Mouse (Mus musculus) thymus, adult 18-20 months (tissue): Measurements from ENCODE around the gene Guca2b.
"Not testable (repeated sequence)": the region's sequence is repeated elsewhere in the genome, so short reads cannot be mapped to it uniquely, and the experiment has no call there.

Experiments
- DNase-seq, 2 experiments: peaks; one replicate each; pipeline ENCODE4 v3.0.0; 2022; ENCODE audit warnings: mixed read lengths in 2 of 2

The Guca2b gene

DNA sequence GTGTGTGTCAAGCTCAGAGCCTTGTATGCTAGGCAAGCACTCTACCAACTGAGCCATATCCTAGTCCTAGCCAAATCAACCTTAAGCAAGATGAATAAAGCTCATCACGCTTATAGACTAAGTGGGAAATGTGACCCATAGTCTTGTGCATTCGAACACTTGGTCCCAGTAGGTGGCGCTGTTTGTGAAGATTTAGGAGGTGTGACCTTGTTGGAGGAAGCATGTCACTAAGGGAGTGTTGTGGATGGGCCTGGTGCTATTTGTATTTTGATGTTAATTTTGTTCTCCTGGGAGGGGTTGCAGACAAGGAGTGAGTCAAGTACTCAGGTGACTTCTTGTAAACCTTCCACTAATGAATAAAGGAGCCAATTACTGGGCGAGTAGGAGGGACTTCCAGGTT lies 16.1 kb downstream of the Guca2b start:
- DNase-seq, result no peak

- no peak for DNase-seq
Observed at GRCm38 (mm10) chr4:119638656-119639055, 20.1 kb downstream of the Guca2b start.

DNA sequence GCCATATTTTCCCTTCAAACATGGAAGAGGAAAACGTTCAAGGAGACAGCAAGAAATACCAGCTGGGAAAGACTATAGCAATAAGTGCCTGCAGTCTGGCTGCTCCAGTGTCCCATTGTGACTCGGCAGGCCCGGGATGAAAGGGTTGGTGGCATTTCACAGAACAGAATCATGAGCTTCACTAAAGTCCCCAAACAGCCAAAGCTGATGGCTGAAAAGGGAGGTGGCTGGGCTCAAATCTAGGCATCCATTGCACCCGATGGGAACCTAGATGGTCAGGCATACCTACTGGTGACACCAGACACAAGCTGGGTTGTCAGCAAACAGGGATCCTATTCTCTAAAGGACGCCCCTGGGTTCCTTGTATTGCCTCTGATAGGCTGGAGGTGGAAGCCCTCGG lies 20.8 kb downstream of the Guca2b start:
- no peak for DNase-seq

DNA sequence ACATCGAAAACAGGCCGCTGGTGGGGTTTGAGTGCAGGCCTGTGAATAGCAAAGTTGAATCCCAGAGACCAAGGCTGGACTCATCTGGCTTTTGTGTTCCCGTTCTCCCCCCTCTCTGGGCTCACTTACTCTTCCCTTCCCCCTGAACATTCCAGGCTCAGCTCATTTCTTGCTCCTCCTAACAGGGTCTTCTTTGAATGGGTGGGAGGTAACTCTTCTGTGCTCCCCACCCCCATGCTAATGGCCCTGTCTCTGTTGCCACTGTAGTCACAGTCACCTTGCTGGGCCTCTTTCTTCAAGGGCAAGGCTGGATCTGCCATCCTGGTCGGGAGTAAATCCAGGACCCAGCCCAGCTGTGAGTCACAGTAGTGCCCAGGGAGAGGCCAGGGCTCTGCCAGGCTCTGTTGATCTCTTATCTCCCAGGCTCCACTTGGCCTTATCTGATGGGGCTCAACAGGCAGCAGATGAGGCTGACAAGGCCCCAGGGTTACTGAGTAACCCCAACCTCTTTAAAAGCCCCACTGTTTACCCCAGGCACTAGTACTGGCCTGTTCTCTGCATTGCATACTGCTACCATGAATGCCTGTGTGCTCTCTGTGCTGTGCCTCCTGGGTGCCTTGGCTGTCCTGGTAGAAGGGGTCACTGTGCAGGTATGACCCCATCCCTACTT lies 21.4 kb downstream of the Guca2b start, which contains the start of gene Guca2a:
Guca2a (plus strand) TSS at position 529 of the 670 bp plus-strand sequence.
- no peak for DNase-seq

DNA sequence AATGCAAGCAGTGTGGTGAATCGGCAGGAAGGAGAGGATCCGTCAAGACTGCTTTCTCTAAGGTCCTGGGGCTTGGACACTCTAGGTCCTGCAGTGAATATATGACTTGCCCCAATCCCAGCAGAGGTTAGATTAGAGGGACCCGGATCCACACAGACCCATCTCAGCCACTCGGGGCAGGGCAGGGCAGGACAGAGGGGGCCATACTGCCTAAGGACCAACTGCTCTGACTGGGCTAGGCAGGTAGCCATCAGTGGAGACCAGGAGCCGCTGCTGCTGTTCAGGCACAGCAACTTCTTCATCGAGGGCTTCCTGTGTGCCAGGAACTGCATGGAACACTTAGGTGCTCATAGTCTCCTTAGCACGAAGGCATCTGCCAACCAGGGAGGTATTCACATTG lies 22.0 kb downstream of the Guca2b start:
- no peak for DNase-seq

GRCm38 (mm10) chr4:119635686-119636085 lies 23.1 kb downstream of the Guca2b start:
- DNase-seq, result no peak

- no peak for DNase-seq
Observed at GRCm38 (mm10) chr4:119634908-119635660, 23.7 kb downstream of the Guca2b start.

GRCm38 (mm10) chr4:119633948-119634347 lies 24.8 kb downstream of the Guca2b start:
- DNase-seq, result no peak

GRCm38 (mm10) chr4:119633342-119633741 lies 25.4 kb downstream of the Guca2b start:
- DNase-seq, result no peak

- DNase-seq, result no peak
Observed at GRCm38 (mm10) chr4:119632721-119633120, 26.0 kb downstream of the Guca2b start.

GRCm38 (mm10) chr4:119631115-119631919 lies 27.4 kb downstream of the Guca2b start:
- no peak for DNase-seq

DNA sequence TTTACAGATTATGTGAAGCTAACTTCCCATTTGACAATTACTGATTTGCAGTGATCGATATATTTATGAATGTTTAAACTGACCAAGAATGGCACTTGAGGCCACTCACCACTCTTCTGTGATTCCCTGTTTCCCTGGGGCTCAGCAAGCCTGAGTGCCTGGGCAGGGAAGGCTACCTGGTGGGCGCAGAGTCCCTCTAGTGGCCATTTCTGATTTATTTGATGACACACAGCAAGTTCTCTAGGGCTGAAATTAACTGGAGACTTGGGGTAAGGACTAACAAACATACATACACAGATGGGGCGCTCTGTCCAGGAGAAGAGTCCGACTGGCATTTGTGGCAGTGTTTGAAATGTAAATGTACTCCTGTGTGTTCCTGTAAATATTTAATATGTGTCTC lies 30.4 kb downstream of the Guca2b start:
- not testable (repeated sequence) for DNase-seq

GRCm38 (mm10) chr4:119627317-119627716 lies 31.4 kb downstream of the Guca2b start:
- DNase-seq, result no peak

DNA sequence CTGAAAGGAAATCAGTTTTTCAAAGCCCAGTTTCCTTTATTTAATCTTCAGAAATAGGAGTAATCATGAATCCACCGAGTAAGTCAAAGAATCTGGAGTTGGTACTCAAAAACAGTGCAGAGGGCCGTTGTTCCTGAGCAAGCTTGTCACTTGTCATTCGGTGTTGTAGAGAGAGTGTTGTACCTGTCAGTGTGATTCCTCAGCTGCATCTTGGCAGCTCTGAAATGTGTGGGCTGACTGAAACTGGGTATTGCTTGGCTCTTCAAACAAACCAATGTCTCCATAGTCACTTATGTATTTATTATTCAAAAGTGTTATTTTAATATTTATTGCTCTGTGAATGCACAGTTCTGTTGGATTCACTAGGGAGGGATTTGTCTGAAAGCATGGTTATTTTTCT lies 31.9 kb downstream of the Guca2b start:
- DNase-seq, result no peak

DNA sequence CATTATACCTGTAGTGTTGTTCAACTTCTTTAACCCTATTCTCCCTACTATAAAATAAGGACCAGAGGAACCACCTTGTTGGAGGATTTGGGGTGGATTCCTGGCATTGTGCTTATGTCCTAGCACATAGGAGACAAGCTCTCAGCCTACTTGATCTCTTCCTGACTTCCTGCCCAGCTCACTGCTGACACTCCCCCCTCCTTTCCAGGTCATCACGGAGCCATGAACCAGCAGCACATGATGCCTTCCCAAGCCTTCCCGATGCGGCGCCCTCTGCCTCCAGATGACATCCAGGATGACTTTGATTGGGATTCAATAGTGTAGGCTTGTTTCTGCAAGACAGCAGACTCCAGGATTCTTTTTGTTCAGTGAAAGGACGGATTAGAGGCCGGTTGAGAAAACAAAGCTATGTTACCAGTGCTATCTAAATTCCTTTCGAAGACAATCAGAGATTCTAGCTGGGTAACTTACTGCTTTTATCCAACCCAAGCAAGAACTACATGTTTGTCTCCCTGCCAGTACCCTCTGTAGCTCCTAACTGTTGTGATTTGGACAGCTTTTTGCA lies 32.6 kb downstream of the Guca2b start:
- DNase-seq, result no peak

- no peak for DNase-seq
Observed at GRCm38 (mm10) chr4:119614724-119615123, 44.0 kb downstream of the Guca2b start.

- DNase-seq, result no peak
Observed at GRCm38 (mm10) chr4:119614078-119614477, 44.7 kb downstream of the Guca2b start.

DNA sequence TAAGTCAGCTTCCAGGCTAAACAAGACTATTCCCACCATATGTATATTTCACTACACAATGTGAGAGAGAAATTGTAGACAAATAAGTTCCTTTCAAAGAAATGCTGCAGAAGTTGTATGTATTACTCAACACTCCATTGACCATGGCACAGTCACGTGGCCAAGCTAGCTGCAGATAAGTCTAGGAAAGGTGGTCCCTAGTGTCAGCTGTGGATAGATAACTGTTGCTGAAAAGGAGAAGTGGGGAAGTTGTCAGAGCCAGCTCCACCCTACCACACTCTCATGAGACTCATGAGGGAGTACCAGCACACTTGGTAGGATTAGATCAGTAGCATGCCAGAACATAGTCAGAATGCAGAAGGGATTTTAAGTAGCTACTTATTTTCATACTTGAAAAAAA lies 49.3 kb downstream of the Guca2b start:
- DNase-seq, result no peak
